Mouse (Mus musculus): ENCODE results near the gene Msmo1.

DNA sequence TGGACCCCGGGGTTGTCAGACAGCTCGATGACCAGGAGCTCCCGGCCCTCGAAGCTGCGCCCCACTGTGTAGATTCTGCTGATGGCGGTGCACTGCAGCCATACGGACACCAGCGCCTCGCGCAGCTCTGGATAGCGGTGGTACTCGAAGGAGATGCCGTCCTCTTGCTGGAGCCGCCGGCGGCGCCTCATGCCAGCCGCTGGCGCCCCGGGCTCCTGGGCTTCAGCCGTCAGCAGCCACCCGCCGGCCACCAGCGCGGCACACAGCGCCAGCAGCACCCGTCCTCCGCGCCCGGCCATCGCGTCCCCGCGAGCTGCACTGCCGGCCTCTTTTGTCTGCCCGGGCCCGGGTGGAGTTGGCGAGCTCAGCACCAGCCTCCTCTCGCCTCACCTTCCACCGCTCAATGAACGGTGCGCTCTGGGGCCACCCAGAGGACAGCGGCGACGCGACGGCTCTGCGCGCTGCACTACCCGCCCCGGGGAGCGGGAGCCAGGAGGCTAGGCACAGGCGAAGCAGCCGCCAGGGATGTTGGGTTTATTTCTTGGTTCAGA is 40.9 kb downstream of the Msmo1 start, which contains the start of gene Cpe:
- TF ChIP-seq CTCF (IDR thresholded peaks at IDR 0.05; ENCODE audit: extremely low read depth, insufficient read depth, low read length), result peak; percentile 36
- TF ChIP-seq POLR2A (IDR thresholded peaks at IDR 0.05; ENCODE audit: extremely low read depth, insufficient read depth, low read length), result peak; percentile 90
